Mouse (Mus musculus): ENCODE results near the gene Lmtk3.

Gene Lmtk3

GRCm38 (mm10) chr7:45784524-45785372 lies 1.2 kb downstream of the Lmtk3 start, which contains the start of gene Sult2b1:
Gene Sult2b1, minus strand, starts transcription at chr7:45784669.
- DNase-seq = peak; percentile 85

DNA sequence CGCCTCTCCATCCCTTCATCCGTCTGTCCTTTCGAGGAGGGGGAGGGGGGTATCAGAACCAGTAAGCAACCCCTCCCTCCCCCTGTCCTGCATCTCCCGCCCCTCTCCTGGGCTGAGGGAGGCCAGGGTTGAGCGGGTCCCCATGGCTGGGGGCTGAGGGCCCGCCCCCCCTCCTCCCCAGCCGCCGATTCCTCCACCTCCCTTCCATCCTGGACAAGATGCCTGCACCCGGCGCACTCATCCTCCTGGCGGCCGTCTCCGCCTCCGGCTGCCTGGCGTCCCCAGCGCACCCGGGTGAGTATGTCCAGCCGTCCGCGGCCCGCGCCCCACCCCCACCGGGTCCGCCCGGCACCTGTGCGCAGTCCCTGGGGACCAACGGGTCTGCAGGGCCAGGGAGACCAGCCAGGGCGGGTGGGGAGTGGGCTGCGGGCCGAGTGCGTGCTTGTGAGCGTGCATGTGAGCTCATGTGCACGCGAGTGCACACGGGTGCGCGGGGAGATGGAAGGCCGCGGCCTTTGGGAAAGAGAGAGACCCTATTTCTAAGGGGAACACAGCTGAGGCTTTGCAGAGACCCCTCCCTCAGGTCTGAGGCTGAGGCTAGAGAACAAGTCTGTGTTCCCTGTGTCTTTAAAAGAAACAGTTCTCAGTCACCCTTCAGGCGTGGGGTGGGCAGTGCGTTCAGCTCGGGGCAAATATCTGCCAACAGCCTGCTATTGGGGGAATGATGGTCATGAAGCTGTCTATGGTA lies 2.0 kb downstream of the Lmtk3 start:
- DNase-seq = peak; percentile 67

- peak; percentile 59 for DNase-seq
Measured at GRCm38 (mm10) chr7:45786136-45786578, 2.6 kb downstream of the Lmtk3 start.

DNA sequence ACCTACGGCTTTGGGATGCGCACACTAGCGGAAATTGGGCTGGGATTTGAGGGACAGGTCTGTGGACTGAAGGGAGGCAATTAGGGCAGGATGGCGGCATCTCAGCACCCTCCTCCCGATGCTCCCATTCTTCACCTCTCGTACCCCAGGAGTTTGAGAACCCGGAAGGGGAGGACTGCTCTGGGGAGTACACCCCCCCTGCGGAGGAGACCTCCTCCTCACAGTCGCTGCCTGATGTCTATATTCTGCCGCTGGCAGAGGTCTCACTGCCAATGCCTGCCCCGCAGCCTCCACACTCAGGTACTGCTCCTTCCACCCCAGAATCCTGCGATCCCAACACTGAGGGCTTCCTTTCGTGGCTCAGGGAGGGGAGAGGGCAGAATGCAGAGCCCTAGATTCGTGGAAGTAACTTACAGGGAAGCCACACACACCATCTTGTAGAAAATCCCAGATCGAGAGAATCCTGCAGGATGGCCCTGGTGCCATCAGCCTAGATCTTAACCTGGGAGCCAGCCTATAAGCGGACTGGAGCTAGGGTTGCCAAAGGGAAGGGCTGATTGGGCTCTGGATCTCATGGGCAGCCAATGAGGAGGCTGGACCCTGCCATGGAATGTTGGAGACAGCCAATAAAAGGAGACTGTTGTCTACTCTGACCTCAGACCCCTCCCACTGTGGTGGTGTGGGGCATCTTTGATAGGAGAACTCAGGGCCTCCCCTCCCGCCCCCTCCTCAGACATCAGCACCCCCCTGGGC lies 3.3 kb downstream of the Lmtk3 start:
- no peak for DNase-seq

DNA sequence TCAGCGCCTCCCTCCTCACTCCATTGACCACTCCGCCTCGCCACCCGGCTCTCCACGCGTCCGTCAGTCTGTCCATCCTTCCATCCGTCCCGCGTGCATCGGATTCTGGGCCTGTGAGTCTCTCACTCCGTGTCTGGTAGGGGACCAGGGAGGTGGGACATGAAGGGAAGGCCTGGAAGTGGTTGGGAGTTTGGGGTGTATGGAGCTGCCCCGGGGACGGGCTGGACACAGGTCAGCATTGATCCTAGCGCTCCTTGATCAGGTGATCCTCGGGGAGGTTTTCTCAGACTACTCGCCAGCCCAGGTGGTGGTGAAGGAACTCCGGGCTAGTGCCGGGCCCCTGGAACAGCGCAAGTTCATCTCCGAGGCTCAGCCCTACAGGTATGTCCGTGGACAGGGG lies 4.1 kb downstream of the Lmtk3 start:
- DNase-seq = no peak

GRCm38 (mm10) chr7:45790721-45791120 lies 7.2 kb downstream of the Lmtk3 start:
- peak; percentile 76 for DNase-seq

GRCm38 (mm10) chr7:45791756-45792490 lies 8.4 kb downstream of the Lmtk3 start:
- no peak for DNase-seq

DNA sequence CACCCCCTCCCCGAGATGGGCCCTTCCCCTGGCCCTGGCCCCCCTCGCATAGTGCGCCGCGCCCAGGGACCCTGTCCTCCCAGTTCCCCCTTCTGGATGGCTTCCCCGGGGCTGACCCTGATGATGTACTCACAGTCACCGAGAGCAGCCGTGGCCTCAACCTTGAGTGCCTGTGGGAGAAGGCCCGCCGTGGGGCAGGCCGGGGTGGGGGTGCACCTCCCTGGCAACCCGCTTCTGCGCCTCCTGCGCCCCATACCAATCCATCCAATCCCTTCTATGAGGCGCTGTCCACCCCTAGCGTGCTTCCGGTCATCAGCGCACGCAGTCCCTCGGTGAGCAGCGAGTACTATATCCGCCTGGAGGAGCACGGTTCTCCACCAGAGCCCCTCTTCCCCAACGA lies 9.7 kb downstream of the Lmtk3 start:
- DNase-seq = peak; percentile 8

DNA sequence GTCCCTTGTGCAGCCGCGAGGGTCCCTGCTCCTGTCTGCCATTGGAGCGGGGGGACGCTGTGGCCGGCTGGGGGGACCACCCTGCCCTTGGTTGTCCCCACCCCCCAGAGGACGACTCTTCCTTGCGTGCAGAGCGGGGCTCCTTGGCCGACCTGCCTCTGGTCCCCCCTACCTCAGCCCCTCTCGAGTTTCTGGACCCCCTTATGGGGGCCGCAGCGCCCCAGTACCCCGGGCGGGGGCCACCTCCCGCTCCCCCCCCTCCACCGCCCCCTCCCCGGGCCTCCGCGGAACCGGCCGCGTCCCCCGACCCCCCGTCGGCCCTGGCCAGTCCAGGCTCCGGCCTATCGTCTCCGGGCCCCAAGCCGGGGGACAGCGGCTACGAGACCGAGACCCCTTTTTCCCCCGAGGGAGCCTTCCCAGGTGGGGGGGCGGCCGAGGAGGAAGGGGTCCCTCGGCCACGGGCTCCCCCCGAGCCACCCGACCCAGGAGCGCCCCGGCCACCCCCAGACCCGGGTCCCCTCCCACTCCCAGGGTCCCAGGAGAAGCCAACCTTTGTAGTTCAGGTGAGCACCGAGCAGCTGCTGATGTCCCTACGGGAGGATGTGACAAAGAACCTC lies 10.5 kb downstream of the Lmtk3 start:
- no peak for DNase-seq

DNA sequence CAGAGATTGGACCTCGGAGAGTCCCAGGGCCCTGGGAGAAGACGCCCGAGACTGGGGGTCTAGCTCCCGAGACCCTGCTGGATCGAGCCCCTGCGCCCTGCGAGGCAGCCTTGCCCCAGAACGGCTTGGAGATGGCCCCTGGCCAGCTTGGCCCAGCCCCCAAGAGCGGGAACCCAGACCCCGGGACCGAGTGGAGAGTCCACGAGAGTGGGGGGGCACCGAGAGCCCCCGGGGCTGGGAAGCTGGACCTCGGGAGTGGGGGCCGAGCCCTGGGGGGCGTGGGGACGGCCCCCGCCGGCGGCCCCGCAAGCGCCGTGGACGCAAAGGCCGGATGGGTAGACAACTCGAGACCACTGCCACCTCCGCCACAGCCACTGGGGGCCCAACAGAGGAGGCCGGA lies 11.4 kb downstream of the Lmtk3 start:
- no peak for DNase-seq

- DNase-seq = no peak
Measured at GRCm38 (mm10) chr7:45796950-45797349, 13.4 kb downstream of the Lmtk3 start.

- no peak for DNase-seq
Measured at GRCm38 (mm10) chr7:45797661-45798510, 14.3 kb downstream of the Lmtk3 start.

- DNase-seq = peak; percentile 70
Measured at GRCm38 (mm10) chr7:45798511-45798836, 14.9 kb downstream of the Lmtk3 start.

- DNase-seq = no peak
Measured at GRCm38 (mm10) chr7:45798931-45799330, 15.4 kb downstream of the Lmtk3 start.

DNA sequence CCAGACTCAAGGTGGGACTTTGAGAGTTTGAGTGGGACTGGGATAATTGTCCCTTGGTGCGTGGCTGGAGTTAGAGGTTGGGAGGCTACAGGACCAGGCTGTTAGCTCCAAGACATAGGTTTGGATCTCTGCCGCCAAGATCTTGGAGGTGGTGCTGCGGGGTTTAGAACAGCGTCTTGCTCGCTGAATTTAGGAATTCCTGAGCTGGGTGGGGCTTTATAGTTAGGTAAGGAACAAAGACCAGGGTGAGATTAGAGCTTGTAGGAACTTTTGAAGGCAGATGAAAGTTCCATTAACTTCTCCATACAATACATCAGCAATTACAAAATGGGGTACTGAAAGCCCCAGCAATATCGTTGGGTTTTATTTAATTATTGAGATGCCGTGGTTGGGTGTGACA lies 16.5 kb downstream of the Lmtk3 start:
- no peak for DNase-seq

DNA sequence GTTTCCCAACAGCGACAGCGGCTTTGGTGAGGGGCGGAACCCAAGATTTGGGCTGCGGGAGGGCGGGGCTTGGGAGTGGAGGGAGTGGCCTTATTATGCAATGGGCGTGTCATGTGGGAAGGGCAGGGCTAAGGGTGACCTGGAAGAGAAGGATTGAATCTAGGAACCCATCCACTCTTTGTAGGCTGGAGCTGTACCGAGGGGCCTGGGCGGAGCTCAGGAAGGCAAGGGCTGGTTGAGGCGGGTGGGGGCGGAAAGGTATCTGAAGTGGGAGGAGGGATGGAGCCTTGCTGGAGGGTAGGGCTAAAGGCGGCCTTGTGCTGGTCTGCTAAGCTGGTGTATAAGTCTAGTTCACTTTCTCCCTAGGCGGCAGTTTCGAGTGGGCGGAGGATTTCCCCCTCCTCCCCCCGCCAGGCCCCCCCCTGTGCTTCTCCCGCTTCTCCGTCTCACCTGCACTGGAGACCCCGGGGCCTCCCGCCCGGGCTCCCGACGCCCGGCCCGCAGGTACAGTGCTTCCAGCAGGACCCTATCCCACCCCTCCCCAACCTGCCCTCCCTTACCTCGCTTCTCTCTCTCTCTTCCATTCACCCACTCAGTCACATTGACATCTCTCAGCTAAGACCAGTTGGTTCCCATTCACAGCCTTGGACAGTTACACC lies 17.1 kb downstream of the Lmtk3 start:
- DNase-seq = peak; percentile 65

GRCm38 (mm10) chr7:45801348-45801747 lies 17.8 kb downstream of the Lmtk3 start:
- peak; percentile 97 for DNase-seq

- no peak for DNase-seq
Measured at GRCm38 (mm10) chr7:45802551-45802950, 19.0 kb downstream of the Lmtk3 start.

GRCm38 (mm10) chr7:45805941-45806340 lies 22.4 kb downstream of the Lmtk3 start:
- no peak for DNase-seq

- DNase-seq = no peak
Measured at GRCm38 (mm10) chr7:45808471-45808870, 24.9 kb downstream of the Lmtk3 start.
